Mouse (Mus musculus) WW6 (cell line): ENCODE measurements around the gene Trim9.
A peak's percentile ranks its signal among the peaks of the same experiment; 100 is the strongest.

ENCODE experiments used
- DNase-seq: peaks from one replicate; pipeline ENCODE4 v3.0.0-alpha.2; 2013; ENCODE audit warnings: low read depth, low spot score

Gene Trim9

GRCm38 (mm10) chr12:70262271-70262953 is 85.0 kb downstream of the Trim9 start:
- no peak for DNase-seq

GRCm38 (mm10) chr12:70251210-70251884 is 96.1 kb downstream of the Trim9 start:
- no peak for DNase-seq

GRCm38 (mm10) chr12:70249616-70250157 is 97.7 kb downstream of the Trim9 start:
- DNase-seq, result no peak

GRCm38 (mm10) chr12:70247683-70248474 is 99.5 kb downstream of the Trim9 start:
- no peak for DNase-seq

DNA sequence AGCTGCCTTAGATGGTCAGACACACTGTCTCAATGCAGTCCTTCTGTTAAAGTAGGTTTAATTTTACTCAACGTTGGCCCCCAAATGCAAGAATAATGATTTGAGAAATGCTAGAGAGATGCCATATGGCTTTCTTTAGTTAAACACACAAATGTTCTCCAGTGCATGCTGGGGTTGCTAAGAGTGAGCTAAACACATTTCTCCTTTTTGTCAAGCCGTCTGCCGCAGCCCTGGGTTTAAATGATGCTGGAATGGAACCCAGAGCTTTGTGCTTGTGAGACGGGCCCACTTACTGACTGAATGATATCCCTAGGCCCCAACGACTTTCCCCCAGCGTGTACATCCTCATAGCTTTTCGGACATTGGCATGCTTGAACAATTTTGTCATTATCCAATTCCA is 104.9 kb downstream of the Trim9 start:
- DNase-seq, result no peak

DNA sequence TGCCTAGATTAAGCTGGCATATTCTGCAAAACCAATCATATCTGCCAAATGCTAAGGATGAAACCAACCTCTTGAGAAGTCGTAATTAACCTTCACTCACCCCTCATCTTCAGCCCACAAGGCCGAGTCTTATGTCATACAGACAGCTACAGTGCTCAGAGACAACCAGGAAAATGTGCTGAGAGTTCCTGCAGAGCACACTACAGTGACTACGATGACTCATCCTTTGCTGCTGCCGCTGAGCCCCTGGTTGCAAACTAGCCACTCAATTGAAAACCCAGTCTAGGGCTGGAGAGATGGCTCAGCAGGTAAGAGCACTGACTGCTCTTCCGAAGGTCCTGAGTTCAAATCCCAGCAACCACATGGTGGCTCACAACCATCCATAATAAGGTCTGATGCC is 107.7 kb downstream of the Trim9 start:
- no peak for DNase-seq

GRCm38 (mm10) chr12:70238604-70239003 is 108.8 kb downstream of the Trim9 start:
- no peak for DNase-seq

GRCm38 (mm10) chr12:70234938-70235484 is 112.4 kb downstream of the Trim9 start:
- peak; percentile 28 for DNase-seq

- DNase-seq, result no peak
These were observed 113.0 kb downstream of the Trim9 start for GRCm38 (mm10) chr12:70234411-70234810.

DNA sequence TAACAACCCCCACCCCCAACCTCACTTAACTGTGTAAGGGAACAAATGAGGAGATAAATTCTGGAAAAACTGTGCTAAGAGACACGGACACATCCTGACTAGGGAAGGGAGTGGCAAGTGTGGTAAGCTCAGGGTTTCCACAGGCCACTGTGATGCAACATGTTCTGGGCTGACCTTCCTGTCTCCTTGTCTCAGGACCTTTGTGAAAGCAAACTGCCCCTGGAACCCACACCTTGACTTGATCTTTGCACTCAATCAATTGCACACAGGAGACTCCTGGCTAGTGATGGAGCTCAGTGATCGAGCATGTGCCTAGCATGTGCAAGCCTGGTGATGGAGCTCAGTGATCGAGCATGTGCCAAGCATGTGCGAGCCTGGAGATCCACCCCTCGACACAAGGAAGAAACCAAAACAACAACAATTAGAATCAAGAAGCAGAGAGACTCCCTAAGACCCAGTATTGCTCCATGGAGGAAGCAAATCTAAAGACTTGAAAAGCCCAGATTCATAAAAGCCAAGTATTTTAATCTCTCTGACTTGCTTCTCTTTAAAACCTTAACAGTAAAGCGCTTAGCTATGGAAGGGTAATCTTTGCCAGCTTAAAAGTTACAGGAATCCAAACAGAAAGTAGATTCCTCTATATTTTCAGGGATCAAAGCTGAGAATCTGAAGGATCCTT is 113.6 kb downstream of the Trim9 start:
- no peak for DNase-seq

DNA sequence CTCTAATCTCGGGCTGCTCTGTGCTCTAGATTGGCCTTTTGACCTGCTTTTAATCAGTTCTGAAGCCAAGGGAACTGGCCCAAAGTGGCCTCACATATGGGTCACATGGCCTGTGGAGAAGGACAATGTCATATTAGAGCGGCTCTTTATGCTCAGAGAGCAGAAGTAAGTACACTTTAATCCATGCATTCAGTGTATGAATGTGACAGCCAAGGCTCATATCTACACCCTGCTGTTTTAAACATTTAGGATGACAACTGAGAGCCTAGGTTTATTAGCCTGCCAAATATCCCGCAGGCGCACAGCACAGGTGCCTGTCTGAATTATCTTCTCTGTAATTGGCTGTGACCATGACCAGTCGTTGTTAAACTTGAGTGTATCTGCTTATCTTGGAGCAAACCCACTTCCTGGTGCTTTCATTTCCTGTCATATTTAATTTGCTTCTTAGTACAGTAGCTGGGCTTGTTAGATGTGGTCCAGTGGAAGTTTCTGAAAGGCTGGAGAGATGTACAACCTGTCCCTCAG is 115.3 kb downstream of the Trim9 start:
- DNase-seq, result no peak

DNA sequence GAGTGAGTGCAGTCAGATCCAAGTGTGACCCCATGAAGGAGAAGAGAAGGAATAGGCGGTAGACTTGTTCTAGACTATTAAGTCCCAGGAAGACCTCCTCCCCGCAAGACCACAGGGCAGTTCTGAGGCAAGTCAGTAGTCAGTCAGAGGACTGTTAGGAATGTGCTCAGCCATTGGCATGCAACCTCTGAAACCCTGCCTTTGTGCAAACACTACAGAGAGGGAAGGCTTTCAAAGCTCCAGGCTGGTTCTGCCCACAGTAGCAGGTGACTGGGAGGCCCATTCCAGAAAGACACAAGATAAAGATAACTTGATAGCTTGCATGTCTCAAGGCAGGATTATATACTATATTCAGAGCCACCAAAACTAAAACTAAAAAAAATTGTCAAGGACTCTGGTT is 116.1 kb downstream of the Trim9 start, which contains the start of gene Pygl:
TSS of gene Pygl (minus strand) at position 195 of the 400 bp plus-strand sequence.
- DNase-seq, result no peak

- DNase-seq, result no peak
These were observed 119.3 kb downstream of the Trim9 start for GRCm38 (mm10) chr12:70228155-70228554.

- DNase-seq, result peak; percentile 14
These were observed 120.1 kb downstream of the Trim9 start for GRCm38 (mm10) chr12:70227121-70227932.

DNA sequence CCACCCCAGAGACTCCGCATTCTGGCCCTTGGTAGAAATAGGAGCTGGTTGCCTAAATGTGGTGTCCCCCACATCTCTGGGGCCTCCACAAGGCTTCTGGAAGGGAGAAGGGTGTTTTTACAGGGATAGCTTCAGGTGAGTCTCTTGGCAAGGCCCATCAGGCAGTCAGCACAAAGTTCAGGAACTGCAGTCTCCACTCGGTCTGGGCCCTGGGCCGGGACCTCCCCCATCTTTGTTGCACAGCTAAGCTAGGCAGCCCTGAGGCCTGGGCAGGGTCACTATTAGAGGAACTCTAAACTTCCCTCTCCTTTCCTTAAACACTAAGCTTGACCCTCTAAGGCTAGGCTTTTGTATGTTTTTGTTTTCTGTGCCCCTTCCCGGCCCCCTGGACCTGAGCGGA is 120.8 kb downstream of the Trim9 start:
- DNase-seq, result no peak

- no peak for DNase-seq
These were observed 124.1 kb downstream of the Trim9 start for GRCm38 (mm10) chr12:70223331-70223730.

DNA sequence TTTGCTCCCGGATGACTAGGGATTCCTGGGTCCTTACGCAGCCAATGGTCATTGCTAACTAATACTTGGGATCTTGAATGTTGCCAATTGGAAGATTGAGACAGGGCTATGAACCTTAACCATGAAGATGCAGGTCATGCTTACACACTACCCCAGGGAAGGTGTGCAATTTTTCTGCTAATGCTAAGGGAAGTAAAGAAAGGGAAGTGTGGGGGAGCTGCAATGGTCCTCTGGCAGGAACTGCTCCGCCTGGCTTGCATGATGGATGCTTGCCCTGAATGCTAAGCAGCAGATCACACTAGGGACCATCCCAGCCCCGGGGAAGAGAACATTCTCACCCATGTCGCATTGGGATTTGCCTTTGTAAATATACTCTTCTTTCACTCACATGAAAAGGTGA is 126.0 kb downstream of the Trim9 start:
- no peak for DNase-seq

DNA sequence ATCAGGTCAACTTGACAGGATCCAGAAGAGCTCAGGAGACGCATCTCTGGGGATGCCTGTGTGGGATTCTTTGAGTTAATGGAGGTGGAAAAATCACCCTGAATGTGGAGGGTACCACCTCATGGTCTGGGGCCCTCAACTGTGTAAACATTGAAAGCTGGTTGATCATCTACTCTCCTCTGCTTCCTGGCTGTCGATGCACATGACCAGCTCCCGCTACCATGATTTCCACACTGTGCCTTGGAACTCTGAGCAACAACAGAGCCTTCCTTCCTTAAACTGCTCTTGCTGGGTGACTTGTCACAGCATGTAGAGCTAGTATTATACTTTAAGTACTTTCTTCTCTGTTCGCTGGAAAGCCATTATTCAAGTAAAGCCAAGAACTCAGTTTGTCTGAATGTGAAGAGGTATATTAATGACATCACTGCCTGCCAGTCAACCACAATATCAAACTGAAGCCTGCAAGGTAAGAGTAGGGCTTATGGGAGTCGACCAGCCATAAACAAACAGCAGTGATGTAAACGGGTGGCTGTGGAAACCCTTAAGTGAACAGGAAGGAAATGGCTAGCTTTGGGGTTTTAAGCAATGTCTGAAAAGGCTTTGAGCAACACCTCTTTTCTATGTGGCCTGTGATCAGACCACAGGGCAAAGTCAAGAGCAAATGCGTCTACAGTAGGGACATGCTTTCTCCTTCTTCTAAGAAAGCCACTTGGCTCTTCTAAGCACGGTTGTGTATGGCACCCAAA is 128.4 kb downstream of the Trim9 start:
- DNase-seq, result no peak

DNA sequence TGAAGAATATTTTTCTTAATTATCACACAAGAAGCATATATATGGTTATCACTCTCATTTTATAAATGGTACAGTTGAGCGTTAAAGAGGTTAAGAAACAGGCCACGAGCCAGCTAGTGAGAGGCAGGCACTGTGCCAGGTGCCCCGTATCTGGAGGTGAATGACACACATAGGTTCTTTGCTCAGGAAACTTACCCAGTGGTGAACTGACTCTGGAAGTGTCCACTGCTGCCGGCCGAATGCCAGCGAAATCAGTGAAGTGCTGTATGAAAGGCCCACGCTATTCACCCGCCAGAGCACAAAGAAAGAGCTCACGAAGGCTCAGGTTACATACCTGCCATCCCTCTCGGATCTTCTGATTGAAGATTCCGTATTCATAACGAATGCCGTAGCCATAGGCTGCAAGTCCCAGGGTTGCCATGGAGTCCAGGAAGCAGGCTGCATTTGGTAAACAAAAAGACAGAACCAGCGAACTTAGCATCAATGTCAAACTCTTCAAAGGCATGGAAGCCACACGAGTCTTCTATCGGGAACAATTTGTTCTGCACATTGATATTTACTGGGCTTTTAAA is 131.1 kb downstream of the Trim9 start:
- no peak for DNase-seq
